Mouse (Mus musculus): ENCODE results near the gene Tdrd7.

GRCm38 (mm10) chr4:46075664-46076063, 110.5 kb downstream of the Tdrd7 start:
- TF ChIP-seq CTCF (IDR thresholded peaks at IDR 0.05; ENCODE audit: extremely low read depth, insufficient read depth, low read length), result no peak
- TF ChIP-seq POLR2A (IDR thresholded peaks at IDR 0.05; ENCODE audit: extremely low read depth, insufficient read depth, low read length), result no peak

Data from cortical plate, adult 2 months (tissue).